Mouse (Mus musculus) adrenal gland, adult 2 months (tissue): ENCODE data around the gene Fscb. TPM values are rescaled to one million over a fixed set of nuclear protein-coding genes. Genes with fewer than 3 reads are reported as not detected.

Experiments
- DNase-seq: peaks from one replicate; pipeline ENCODE4 v3.0.0; 2021
- long read RNA-seq: library from polyadenylated mRNA; stranded (forward); transcript quantifications from one replicate; pipeline ENCODE4 v2.0.0, GENCODE M21; 2021
- polyA plus RNA-seq: library from polyadenylated mRNA; depleted of rRNA; stranded (reverse); fragments of >200 nt; gene quantifications from 2 replicates; pipeline ENCODE4 v1.2.3, GENCODE M21; 2012; rRNA removed
- total RNA-seq, 2 experiments: library from RNA; stranded (reverse); gene quantifications; 2 replicates each; pipeline ENCODE4 v1.2.3; 2021

Fscb gene
- not detected for total RNA-seq
- not detected in 2 replicates for polyA plus RNA-seq
- long read RNA-seq = 0 reads

DNA sequence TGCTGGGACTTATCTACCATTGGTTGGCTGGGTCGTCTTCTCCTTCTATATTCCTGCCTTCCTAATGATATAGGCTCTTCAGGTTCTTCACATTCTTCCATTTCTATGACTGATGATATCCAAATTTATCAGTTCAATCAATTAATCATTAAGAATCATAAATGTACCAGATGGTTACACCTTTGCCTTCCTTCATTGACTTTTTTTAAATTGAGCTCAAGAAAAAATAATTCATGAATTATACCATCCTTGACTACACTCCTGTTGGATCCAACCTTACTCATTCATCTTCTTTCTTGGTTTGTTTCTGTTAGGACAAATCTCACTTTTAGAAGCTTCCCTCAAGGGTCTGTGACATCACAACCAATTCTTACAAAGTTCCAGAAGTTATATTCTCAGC lies at the start of gene Fscb:
Gene Fscb, minus strand, starts transcription at position 101 of the 400 bp plus-strand sequence.
- no peak for DNase-seq

DNA sequence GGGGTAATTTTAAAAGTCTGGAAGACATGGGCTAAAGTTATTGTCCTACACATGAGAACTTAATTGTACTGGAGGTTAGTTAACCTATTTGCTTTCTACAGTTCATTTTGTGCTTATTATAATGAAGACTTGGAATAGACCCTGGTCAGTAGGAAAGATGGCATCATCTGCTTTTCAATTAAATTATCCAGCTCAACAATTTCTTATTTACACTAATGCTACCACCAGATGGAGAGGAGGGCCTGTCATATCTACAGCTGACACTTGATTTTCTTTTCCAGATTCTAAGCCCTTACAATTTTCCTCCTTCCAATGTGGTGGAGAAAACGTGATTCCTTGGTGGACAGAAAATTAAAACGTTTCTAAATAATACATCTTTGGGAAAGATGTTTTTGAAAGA lies 42.3 kb upstream of the Fscb start:
- DNase-seq = no peak

DNA sequence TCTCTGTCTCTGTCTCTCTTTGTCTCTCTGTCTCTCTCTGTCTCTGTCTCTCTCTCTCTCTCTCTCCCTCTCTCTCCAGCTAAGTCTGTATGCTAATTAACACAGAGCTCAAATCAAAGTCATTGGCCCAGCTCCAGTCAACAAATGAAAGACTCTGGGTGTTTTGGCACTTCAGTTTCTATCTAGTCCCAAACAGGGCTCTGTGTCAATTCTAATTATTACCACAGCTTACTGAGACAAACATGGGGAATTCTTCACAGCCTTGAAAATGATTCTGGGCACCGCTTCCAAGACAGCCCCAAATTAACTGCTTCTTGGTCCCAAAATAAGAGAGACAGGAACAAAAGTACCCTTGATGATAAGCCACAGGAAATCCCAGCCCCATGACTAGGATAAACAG lies 38.9 kb upstream of the Fscb start:
- DNase-seq = no peak

DNA sequence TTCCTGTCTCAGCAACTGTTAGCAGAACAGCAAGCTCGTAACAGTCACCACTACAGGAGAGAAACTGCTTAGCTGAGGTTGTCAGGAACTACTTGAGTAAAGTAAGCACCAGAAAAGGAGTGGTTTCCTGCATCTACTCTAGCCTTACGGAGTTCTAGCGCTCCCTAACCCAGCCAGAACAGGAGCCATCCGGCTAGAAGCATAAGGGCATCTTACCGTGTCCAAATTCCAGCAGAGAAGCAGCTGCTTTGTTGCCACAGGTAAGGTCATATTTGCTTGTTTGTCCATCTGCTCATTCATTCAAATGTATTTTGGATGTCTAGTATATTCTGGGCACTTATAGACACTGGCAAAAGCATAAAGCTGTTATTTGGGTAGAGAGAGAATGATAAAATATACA lies 23.2 kb upstream of the Fscb start:
- DNase-seq = no peak

DNA sequence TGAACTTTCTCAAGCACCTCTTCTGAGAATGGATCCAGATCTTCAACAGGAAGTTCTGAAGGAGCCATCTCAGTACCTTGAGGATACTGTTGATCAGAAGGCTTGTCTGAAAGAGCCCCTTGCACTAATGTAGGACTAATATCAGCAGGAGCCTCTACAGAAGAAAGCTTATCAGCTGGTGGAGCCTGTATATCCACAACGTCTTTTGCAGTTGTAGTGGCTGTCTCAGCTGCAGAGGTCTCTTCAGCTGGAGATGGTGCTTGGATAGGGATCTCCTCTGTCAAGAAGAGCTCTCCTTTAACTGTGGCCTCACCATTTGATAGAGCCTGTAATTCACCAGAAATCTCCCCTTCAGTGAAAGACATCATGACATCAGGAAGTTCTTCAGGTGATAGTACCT lies 875 bp downstream of the Fscb start:
- no peak for DNase-seq

DNA sequence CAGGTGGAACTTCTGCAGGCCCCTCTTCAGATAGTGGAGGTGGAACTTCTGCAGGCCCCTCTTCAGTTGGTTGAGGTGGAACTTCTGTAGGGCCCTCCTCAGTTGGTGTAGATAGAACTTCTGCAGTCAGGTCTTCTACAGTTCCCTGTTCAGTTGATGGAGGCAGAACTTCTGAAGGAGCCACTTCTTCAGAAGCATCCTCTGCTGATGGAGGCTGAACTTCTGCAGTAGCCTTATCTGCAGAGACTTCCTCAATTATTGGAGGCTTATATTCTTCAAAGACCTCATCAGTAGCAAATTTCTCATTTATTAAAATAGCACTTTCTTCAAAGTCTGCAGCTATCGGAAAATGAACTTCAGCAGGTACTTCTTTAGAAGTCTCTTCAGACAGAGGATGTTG lies 1.4 kb downstream of the Fscb start:
- DNase-seq = no peak

DNA sequence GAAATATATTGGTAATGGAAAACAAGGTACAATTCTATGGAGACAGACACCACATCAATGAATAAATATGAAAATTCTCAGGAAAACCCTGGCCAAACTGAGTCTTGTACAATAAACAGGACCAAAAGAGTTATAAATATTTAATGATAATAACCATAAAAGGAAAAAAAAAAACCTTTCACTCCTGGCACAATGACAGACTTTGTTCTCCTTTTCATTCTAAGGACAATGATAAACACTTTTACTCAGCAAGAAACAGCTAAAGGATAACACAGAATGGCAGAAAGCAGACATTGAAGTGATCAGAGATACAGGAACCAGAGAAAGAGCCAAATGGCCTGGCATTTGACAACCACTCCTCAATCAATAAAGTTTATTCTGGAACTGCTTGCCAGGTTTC lies 19.3 kb downstream of the Fscb start:
- DNase-seq = no peak

DNA sequence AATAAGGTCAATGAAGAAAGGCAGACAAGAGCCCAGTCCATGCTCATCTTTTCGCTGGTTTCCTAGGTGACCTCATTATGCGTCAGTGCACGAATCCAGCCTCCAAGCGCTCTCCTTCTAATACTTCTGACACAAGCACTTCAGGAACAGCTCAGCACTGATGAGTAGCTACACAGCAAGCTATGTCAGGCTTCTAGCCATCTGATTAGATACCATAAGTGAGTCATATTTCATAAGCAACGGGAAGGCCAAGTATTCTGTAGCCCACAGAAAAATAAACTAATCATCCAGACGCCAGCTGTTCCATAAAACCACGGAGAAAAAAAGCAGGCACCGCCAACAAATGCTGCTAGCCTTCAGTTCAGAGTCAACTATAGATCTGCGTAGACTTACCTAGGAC lies 24.6 kb downstream of the Fscb start:
- peak; percentile 1 for DNase-seq

DNA sequence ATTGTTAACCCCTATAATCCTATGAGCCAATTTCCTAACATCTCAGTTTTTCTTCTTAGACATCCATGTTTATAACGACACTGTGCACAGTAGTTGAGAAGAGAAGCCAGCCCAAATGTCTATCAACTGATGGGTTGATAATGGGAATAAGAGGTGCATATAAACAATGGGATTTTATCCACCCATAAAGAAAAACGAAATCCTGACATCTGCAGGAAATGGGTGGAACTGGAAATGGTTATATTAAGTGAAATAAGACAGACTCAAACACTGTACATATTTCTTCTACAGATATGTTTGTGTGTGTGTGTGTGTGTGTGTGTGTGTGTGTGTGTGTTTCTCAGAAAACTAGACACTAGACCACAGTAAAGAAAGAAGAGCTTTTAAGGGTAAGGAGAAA lies 37.8 kb downstream of the Fscb start:
- no peak for DNase-seq
